Mouse (Mus musculus) B cell, adult (primary cell): ENCODE measurements around the gene Gm21953. TPM values are rescaled to one million over a fixed set of nuclear protein-coding genes. Genes with fewer than 3 reads are reported as not detected.

ENCODE experiments used
- total RNA-seq: library from RNA; stranded (reverse); gene quantifications from 4 replicates; pipeline ENCODE4 v1.2.4, GENCODE M21; 2023; ENCODE audit not compliant: inconsistent age

Gm21953 gene
- not detected in 4 replicates for total RNA-seq

DNA sequence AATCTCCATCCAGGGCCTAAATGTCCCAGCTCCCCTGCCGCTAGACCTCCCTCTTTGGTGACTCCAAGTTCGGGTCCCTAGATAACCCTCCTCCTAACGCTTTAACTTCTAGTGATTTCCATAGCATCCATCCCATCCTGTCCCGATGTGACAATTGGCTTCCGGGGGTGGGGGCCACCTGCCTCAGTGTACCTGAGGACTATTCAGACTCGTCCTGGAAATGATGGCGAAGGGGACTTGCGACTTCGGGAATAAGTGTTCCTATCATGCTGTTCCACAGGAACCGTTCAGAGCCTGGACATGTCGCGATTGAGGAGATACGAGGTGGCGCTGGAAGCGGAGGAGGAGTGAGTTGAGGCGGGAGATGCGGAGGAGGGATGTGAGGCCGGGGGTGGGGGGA is at the start of gene Gm21953:
Gm21953 (plus strand) TSS at position 301 of the 400 bp plus-strand sequence.

DNA sequence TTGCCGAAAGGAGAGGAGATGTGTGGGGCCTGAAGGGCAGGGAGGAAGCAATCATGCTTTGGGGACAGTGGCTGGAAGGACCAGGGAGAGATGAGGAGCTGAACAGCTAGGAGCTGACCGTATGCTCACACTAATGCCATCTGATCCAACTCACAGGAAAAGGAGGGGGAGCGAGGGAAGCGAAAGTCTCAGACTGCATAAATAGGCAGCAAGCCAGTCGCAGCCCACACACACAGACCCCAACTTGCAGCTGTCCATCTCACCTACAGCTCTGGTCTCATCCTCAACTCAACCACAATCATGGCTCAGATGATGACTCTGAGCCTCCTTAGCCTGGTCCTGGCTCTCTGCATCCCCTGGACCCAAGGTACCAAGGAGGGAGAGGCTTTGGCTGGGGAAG is 38.6 kb upstream of the Gm21953 start, which contains the start of gene Ccl21b:
Ccl21b (plus strand) TSS at position 301 of the 400 bp plus-strand sequence.

DNA sequence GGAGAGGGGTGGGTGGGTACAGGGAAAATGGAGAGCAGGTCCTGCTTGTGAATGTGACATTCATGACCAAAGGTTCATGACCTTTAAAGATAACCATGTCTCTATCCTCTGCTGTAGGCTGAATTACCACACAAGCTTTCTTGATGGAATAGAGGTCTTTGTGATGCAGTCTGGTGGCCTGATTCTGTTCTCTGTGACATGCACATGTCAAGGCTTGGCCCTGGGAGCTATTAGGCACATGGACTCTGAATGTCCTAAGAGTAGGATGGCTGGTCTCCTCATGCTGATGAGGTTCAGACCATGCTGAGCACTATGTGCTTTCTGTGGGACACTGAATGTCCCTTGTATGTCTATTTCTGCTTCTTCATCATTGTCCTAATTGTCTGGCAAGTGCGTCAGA is 24.0 kb downstream of the Gm21953 start, which contains the start of gene Fam205a3:
Fam205a3 (plus strand) TSS at position 301 of the 400 bp plus-strand sequence.

Other genes with a start within 250 kb of the Gm21953 start
- not detected in 4 replicates for gene Gm3893, start 203.1 kb upstream of the Gm21953 start, total RNA-seq
- not detected in 4 replicates for gene Gm13304, start 179.4 kb upstream of the Gm21953 start, total RNA-seq
- not detected in 4 replicates for gene Gm13306, start 140.8 kb upstream of the Gm21953 start, total RNA-seq
- gene Gm13305, start 125.7 kb upstream of the Gm21953 start, total RNA-seq = not detected in 4 replicates
- not detected in 4 replicates for gene Gm10600, start 53.6 kb upstream of the Gm21953 start, total RNA-seq
- gene Ccl21b, start 38.5 kb upstream of the Gm21953 start, total RNA-seq = not detected in 4 replicates
- gene Fam205a3, start 24.1 kb downstream of the Gm21953 start, total RNA-seq = not detected in 4 replicates
- gene Gm21586, start 145.1 kb downstream of the Gm21953 start, total RNA-seq = not detected in 4 replicates
- not detected in 4 replicates for gene Gm2163, start 172.5 kb downstream of the Gm21953 start, total RNA-seq
- gene Fam205a2, start 233.9 kb downstream of the Gm21953 start, total RNA-seq = not detected in 4 replicates